9 mouse cellular contexts compared by ENCODE assay signal in the genomic region with DNA sequence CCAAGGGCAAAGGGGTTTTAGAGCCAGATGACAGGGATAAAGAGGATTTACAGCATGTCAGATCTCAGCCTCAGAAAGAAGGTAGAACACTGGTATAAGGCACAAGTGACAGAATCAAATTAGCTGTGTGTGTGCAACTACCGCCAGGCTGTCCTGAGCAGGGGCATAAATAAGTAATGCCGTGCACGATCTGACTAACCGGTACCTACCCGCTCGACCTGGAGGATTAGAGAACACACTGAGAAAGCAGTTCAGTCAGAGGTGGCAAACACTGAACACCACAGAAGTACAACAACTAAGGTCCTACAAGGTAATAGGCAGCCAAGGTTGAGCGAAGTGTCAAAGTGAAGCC. TPM values are rescaled to one million over a fixed set of nuclear protein-coding genes. Genes with fewer than 3 reads are reported as not detected.
DNase-seq lines count a peak whose midpoint lies in the region; ATAC-seq and TF ChIP-seq lines count a peak whose summit lies in the region.
"Had no signal": no experiment of that assay in that cellular context is flagged by ENCODE, and none has a peak within 500 bp of the region (broad histone marks: within the 10 kb centered on the region; RNA-seq: fewer than 3 reads in every experiment).

No protein-coding gene starts in this region.

- ATAC-seq in heart, embryonic 15.5 days (replicated peaks; ENCODE audit: insufficient number of reproducible peaks, insufficient read depth, low FRiP score, low read depth) = peak; percentile 19; the same call in 1 of the 2 replicates
- ATAC-seq in embryonic facial prominence, embryonic 11.5 days (replicated peaks; ENCODE audit: insufficient number of reproducible peaks, low FRiP score, low TSS enrichment, low read depth) = no peak
- ATAC-seq in hindbrain, postnatal 0 days = peak; percentile 54
- ATAC-seq in midbrain, embryonic 15.5 days (replicated peaks) = peak; percentile 66
- ATAC-seq in inflammation-experienced regulatory T-cells, adult 6 months = no peak

- peak overlapping the region; percentile 65 for H3K4me2 ChIP-seq in heart, embryonic 15.5 days
- peak overlapping the region; percentile 56 for H3K4me2 ChIP-seq in embryonic facial prominence, embryonic 11.5 days (ENCODE audit: low read depth, low read length)
- peak overlapping the region; percentile 71 for H3K4me2 ChIP-seq in hindbrain, postnatal 0 days (ENCODE audit: low read depth, low read length)
- H3K4me2 ChIP-seq in midbrain, embryonic 15.5 days = peak overlapping the region; percentile 58

- H3K4me3 ChIP-seq in heart, embryonic 15.5 days = peak overlapping the region; percentile 48
- H3K4me3 ChIP-seq in embryonic facial prominence, embryonic 11.5 days (ENCODE audit: low read depth, low read length) = peak overlapping the region; percentile 19
- H3K4me3 ChIP-seq in hindbrain, postnatal 0 days (ENCODE audit: low read length) = peak overlapping the region; percentile 31
- H3K4me3 ChIP-seq in midbrain, embryonic 15.5 days = peak overlapping the region; percentile 32

- H3K27ac ChIP-seq in heart, embryonic 15.5 days = peak overlapping the region; percentile 91
- no peak overlapping the region; the same call in 1 of the 2 replicates for H3K27ac ChIP-seq in embryonic facial prominence, embryonic 11.5 days (replicated peaks; ENCODE audit: low read depth, low read length)
- no peak overlapping the region; the same call in 1 of the 2 replicates for H3K27ac ChIP-seq in hindbrain, postnatal 0 days
- peak overlapping the region; percentile 36; the same call in 1 of the 2 replicates for H3K27ac ChIP-seq in midbrain, embryonic 15.5 days

- H3K4me1 ChIP-seq in heart, embryonic 15.5 days (replicated peaks) = peaks cover 28% of the 10 kb centered on the region
- no peaks in the 10 kb centered on the region for H3K4me1 ChIP-seq in embryonic facial prominence, embryonic 11.5 days (ENCODE audit: control insufficient read depth, insufficient read depth, low read length)
- H3K4me1 ChIP-seq in hindbrain, postnatal 0 days (ENCODE audit: insufficient read depth, low read length) = 0 out of 2 replicates have a peak, but pooled peaks cover 5% of the 10 kb centered on the region
- peaks cover 8% of the 10 kb centered on the region for H3K4me1 ChIP-seq in midbrain, embryonic 15.5 days

- 30% methylated on average over 7 of the region's 7 CpGs for WGBS in heart, embryonic 15.5 days
- 35% methylated on average over 7 of the region's 7 CpGs for WGBS in embryonic facial prominence, embryonic 11.5 days
- WGBS in hindbrain, postnatal 0 days = 36% methylated on average over 7 of the region's 7 CpGs
- 17% methylated on average over 7 of the region's 7 CpGs for WGBS in midbrain, embryonic 15.5 days

- H3K9ac ChIP-seq in heart, embryonic 15.5 days = peak overlapping the region; percentile 43
- H3K9ac ChIP-seq in embryonic facial prominence, embryonic 11.5 days (replicated peaks; ENCODE audit: low read length) = peak overlapping the region; percentile 28; the same call in 1 of the 2 replicates
- peak overlapping the region; percentile 30 for H3K9ac ChIP-seq in hindbrain, postnatal 0 days (replicated peaks; ENCODE audit: low read length)
- H3K9ac ChIP-seq in midbrain, embryonic 15.5 days = peak overlapping the region; percentile 23; the same call in 1 of the 2 replicates

- 0 out of 2 replicates have a peak, but pooled peaks cover 4% of the 10 kb centered on the region for H3K36me3 ChIP-seq in heart, embryonic 15.5 days
- no peaks in the 10 kb centered on the region for H3K36me3 ChIP-seq in embryonic facial prominence, embryonic 11.5 days (replicated peaks; ENCODE audit: control insufficient read depth, insufficient read depth, low read depth, low read length)
- H3K36me3 ChIP-seq in hindbrain, postnatal 0 days (ENCODE audit: insufficient read depth, low read length) = no peaks in the 10 kb centered on the region
- H3K36me3 ChIP-seq in midbrain, embryonic 15.5 days (replicated peaks) = no peaks in the 10 kb centered on the region

- no peak for DNase-seq in heart, postnatal 4 days
- no peak for DNase-seq in embryonic facial prominence, embryonic 11.5 days (ENCODE audit: low spot score)
- no peak for DNase-seq in hindbrain, postnatal 0 days (ENCODE audit: low spot score)
- no peak for DNase-seq in thymus, postnatal 10 days (ENCODE audit: low spot score in 2 of 2)
- no peak for DNase-seq in layer of hippocampus, adult 9-10 months (ENCODE audit: low spot score)

- no peaks in the 10 kb centered on the region for H3K9me3 ChIP-seq in heart, embryonic 15.5 days (replicated peaks)
- no peaks in the 10 kb centered on the region for H3K9me3 ChIP-seq in embryonic facial prominence, embryonic 11.5 days (replicated peaks; ENCODE audit: control insufficient read depth, low read length)
- H3K9me3 ChIP-seq in hindbrain, postnatal 0 days (ENCODE audit: low read length) = no peaks in the 10 kb centered on the region
- no peaks in the 10 kb centered on the region for H3K9me3 ChIP-seq in midbrain, embryonic 15.5 days

- TF ChIP-seq CTCF in hindbrain, postnatal 0 days (IDR thresholded peaks at IDR 0.05; ENCODE audit: low read depth) = no peak

- H3K27me3 ChIP-seq in heart, embryonic 15.5 days = no peaks in the 10 kb centered on the region
- no peaks in the 10 kb centered on the region for H3K27me3 ChIP-seq in embryonic facial prominence, embryonic 11.5 days (ENCODE audit: control insufficient read depth, insufficient read depth, low read length)
- no peaks in the 10 kb centered on the region for H3K27me3 ChIP-seq in hindbrain, postnatal 0 days (ENCODE audit: insufficient read depth, low read length)
- no peaks in the 10 kb centered on the region for H3K27me3 ChIP-seq in midbrain, embryonic 15.5 days (replicated peaks)
- H3K27me3 ChIP-seq: CH12.LX had no signal

RNA-seq across cellular contexts. Expression of gene Wwc2, which starts 15.8 kb away (rescaled TPM):
- 11.7 and 12.3 TPM in 2 replicates for polyA plus RNA-seq in heart, embryonic 15.5 days (2015; fragmentation: Nextera tagmentation; extraction: Ambion mirVana)
- 10 to 100 TPM; 47.4 to 47.9 TPM for total RNA-seq in heart, postnatal 4 days (2021)
- polyA plus RNA-seq in embryonic facial prominence, embryonic 11.5 days (2014; fragmentation: Nextera tagmentation; extraction: Ambion mirVana) = 8.8 and 9.7 TPM in 2 replicates
- total RNA-seq in hindbrain, postnatal 0 days (2014; rRNA removed) = 10.0 and 11.2 TPM in 2 replicates
- polyA plus RNA-seq in hindbrain, postnatal 0 days (2015; fragmentation: Nextera tagmentation; extraction: Ambion mirVana) = 5.2 and 5.3 TPM in 2 replicates
- polyA plus RNA-seq in midbrain, embryonic 15.5 days (2015; fragmentation: Nextera tagmentation; extraction: Ambion mirVana) = 5.6 and 5.9 TPM in 2 replicates
- under 1 TPM in 2 of 3 experiments, not detected in 1; 0.10 to 0.16 TPM for polyA plus RNA-seq in inflammation-experienced regulatory T-cells, adult 6 months (2017; shearing (Covaris generic))

Comparison
In these comparisons a context has a peak if more than half of its experiments do, and no peak if none do; other contexts are left out.
1. ATAC-seq: peak in heart, embryonic 15.5 days (single experiment), hindbrain, postnatal 0 days (single experiment) and midbrain, embryonic 15.5 days (single experiment); none in embryonic facial prominence, embryonic 11.5 days (single experiment) and inflammation-experienced regulatory T-cells, adult 6 months (single experiment).
2. H3K27ac ChIP-seq: peak in heart, embryonic 15.5 days (single experiment) and midbrain, embryonic 15.5 days (single experiment); none in embryonic facial prominence, embryonic 11.5 days (single experiment) and hindbrain, postnatal 0 days (single experiment).
3. Peak in every context shown above with its lines, with median percentiles within 50 percentile points of each other: H3K4me2 ChIP-seq, H3K4me3 ChIP-seq and H3K9ac ChIP-seq.